Mouse (Mus musculus) kidney, adult 2 months (tissue): Measurements from ENCODE around the gene Ikzf1. TPM values are rescaled to one million over a fixed set of nuclear protein-coding genes. Genes with fewer than 3 reads are reported as not detected.

Source experiments
- DNase-seq: peaks from one replicate; pipeline ENCODE4 v3.0.0; 2021
- H3K27ac ChIP-seq: fragments of 200-500 bp; 2 replicates; pipeline ENCODE4 v1.5.1; 2012; ENCODE audit warnings: low read depth, low read length, control low read depth, inconsistent platforms; ENCODE audit not compliant: insufficient read depth
- H3K27me3 ChIP-seq: fragments of 200-500 bp; replicated peaks from 2 replicates; pipeline ENCODE4 v1.6.1; 2012; ENCODE audit warnings: mild to moderate bottlenecking, moderate library complexity, low read length, inconsistent platforms; ENCODE audit not compliant: control insufficient read depth, insufficient read depth
- H3K36me3 ChIP-seq: fragments of 200-500 bp; 2 replicates; pipeline ENCODE4 v1.6.1; 2012; ENCODE audit warnings: mild to moderate bottlenecking, moderate library complexity, low read length, inconsistent platforms; ENCODE audit not compliant: control insufficient read depth, insufficient read depth
- H3K4me1 ChIP-seq: fragments of 200-500 bp; 2 replicates; pipeline ENCODE4 v1.6.1; 2011; ENCODE audit warnings: low read length; ENCODE audit not compliant: control insufficient read depth, insufficient read depth
- H3K4me3 ChIP-seq: fragments of 200-500 bp; 2 replicates; pipeline ENCODE4 v1.5.1; 2011; ENCODE audit warnings: mild to moderate bottlenecking, low read depth, low read length, control low read depth; ENCODE audit not compliant: insufficient read depth
- CTCF ChIP-seq: fragments of 200-500 bp; conservative IDR thresholded peaks from 2 replicates; pipeline ENCODE4 v1.5.1; 2011; ENCODE audit warnings: low read depth, mild to moderate bottlenecking, control low read depth, low read length, moderate library complexity, mixed read lengths; ENCODE audit not compliant: insufficient read depth, insufficient read length
- POLR2A ChIP-seq: fragments of 200-500 bp; IDR thresholded peaks from one replicate; pipeline ENCODE4 v1.6.1; 2011; ENCODE audit warnings: low read depth, low read length, control low read depth
- WGBS: fragments of 180-500 bp; shearing (Covaris S2); methylation state at CpG from one replicate; pipeline ENCODE4 v1.1.7; 2018; 5-methylcytosine and 5-hydroxymethylcytosine counted together
- polyA plus RNA-seq: library from polyadenylated mRNA; depleted of rRNA; stranded (reverse); fragments of >200 nt; gene quantifications from 2 replicates; pipeline ENCODE4 v1.2.3, GENCODE M21; 2012

Ikzf1 gene
- polyA plus RNA-seq, 1 experiment, result 12.8 TPM

- Histone ChIP-seq H3K27ac (no peak overlapping the region), H3K4me1 (no peaks in the 10 kb centered on the region), H3K27me3 (no peaks in the 10 kb centered on the region), H3K4me3 (no peak overlapping the region), H3K36me3 (no peaks in the 10 kb centered on the region)
- TF ChIP-seq CTCF, result no peak
- no peak for DNase-seq
- 88% methylated on average over 5 of the region's 5 CpGs for WGBS
Observed at GRCm38 (mm10) chr11:11774893-11775292, 90.1 kb downstream of the Ikzf1 start.

- no peak for DNase-seq
- no peak overlapping the region for H3K27ac ChIP-seq
- H3K27me3 ChIP-seq, result no peaks in the 10 kb centered on the region
- no peaks in the 10 kb centered on the region for H3K36me3 ChIP-seq
- H3K4me1 ChIP-seq, result no peaks in the 10 kb centered on the region
- no peak overlapping the region for H3K4me3 ChIP-seq
- WGBS, result 71% methylated on average over 4 of the region's 4 CpGs
- no peak for TF ChIP-seq CTCF
- no peak for TF ChIP-seq POLR2A
Observed at GRCm38 (mm10) chr11:11776071-11776821, 91.4 kb downstream of the Ikzf1 start.

GRCm38 (mm10) chr11:11776822-11777174, 92.0 kb downstream of the Ikzf1 start:
- Histone ChIP-seq H3K4me3 (no peak overlapping the region), H3K4me1 (no peaks in the 10 kb centered on the region), H3K36me3 (no peaks in the 10 kb centered on the region), H3K27me3 (no peaks in the 10 kb centered on the region), H3K27ac (no peak overlapping the region)
- DNase-seq, result no peak
- TF ChIP-seq CTCF (no peak), POLR2A (no peak)
- WGBS, result 79% methylated on average over 7 of the region's 7 CpGs

- H3K4me3 ChIP-seq, result no peak overlapping the region
- TF ChIP-seq POLR2A (no peak), CTCF (no peak)
- no peaks in the 10 kb centered on the region for H3K27me3 ChIP-seq
- no peaks in the 10 kb centered on the region for H3K4me1 ChIP-seq
- DNase-seq, result no peak
- H3K36me3 ChIP-seq, result no peaks in the 10 kb centered on the region
- 54% methylated on average over 3 of the region's 3 CpGs for WGBS
- H3K27ac ChIP-seq, result no peak overlapping the region
Observed at GRCm38 (mm10) chr11:11777246-11777645, 92.4 kb downstream of the Ikzf1 start.

- 80% methylated on average over 2 of the region's 2 CpGs for WGBS
- Histone ChIP-seq H3K36me3 (no peaks in the 10 kb centered on the region), H3K27me3 (no peaks in the 10 kb centered on the region), H3K27ac (no peak overlapping the region), H3K4me3 (no peak overlapping the region), H3K4me1 (no peaks in the 10 kb centered on the region)
- TF ChIP-seq CTCF (no peak), POLR2A (no peak)
- DNase-seq, result no peak
Observed at GRCm38 (mm10) chr11:11777796-11778195, 93.0 kb downstream of the Ikzf1 start.

- no peak for DNase-seq
- Histone ChIP-seq H3K27ac (no peak overlapping the region), H3K27me3 (no peaks in the 10 kb centered on the region), H3K36me3 (no peaks in the 10 kb centered on the region), H3K4me1 (no peaks in the 10 kb centered on the region), H3K4me3 (no peak overlapping the region)
- TF ChIP-seq POLR2A (no peak), CTCF (no peak)
- 92% methylated on average over 6 of the region's 6 CpGs for WGBS
Observed at GRCm38 (mm10) chr11:11778345-11778744, 93.5 kb downstream of the Ikzf1 start.

- no peak for TF ChIP-seq POLR2A
- no peak for TF ChIP-seq CTCF
- WGBS, result 79% methylated on average over 8 of the region's 8 CpGs
- H3K4me3 ChIP-seq, result no peak overlapping the region
- H3K4me1 ChIP-seq, result no peaks in the 10 kb centered on the region
- H3K27me3 ChIP-seq, result no peaks in the 10 kb centered on the region
- no peaks in the 10 kb centered on the region for H3K36me3 ChIP-seq
- no peak overlapping the region for H3K27ac ChIP-seq
- no peak for DNase-seq
Observed at GRCm38 (mm10) chr11:11781728-11782127, 96.9 kb downstream of the Ikzf1 start.
